Mouse (Mus musculus): ENCODE results near the gene Top3a. TPM values are rescaled to one million over a fixed set of nuclear protein-coding genes. Genes with fewer than 3 reads are reported as not detected.
A peak's percentile ranks its signal among the peaks of the same experiment; 100 is the strongest.

Top3a gene
- polyA plus RNA-seq, 1 experiment from 2014 or later, result 8.2 TPM

DNA sequence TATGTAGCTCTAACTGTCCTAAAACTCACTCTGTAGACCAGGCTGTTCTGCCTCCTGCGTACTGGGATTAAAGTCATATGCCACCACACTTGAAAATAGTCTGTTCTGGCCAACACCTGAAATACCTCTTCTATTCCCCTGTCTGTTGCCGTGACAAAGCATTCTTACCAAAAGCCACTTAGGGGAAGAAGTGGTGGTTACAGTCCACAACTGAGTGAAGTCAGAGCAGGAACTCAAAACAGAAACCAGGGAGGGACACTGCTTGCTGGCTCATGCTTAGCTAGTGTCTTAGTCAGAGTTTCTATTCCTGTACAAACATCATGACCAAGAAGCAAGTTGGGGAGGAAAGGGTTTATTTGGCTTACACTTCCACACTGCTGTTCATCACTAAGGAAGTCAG, 7.8 kb downstream of the Top3a start:
- no peak for ATAC-seq (replicated peaks; ENCODE audit: low FRiP score, low read depth)
- H3K9me3 ChIP-seq (replicated peaks; ENCODE audit: low read length), result no peaks in the 10 kb centered on the region

GRCm38 (mm10) chr11:60766969-60767368, 10.2 kb downstream of the Top3a start:
- WGBS, result 89% methylated on average over 4 of the region's 4 CpGs
- Histone ChIP-seq H3K4me3 (replicated peaks; ENCODE audit: low read depth, low read length) (no peak overlapping the region), H3K9me3 (replicated peaks; ENCODE audit: low read length) (no peaks in the 10 kb centered on the region), H3K27ac (no peak overlapping the region), H3K4me2 (ENCODE audit: low read length) (no peak overlapping the region), H3K9ac (ENCODE audit: low read depth, low read length) (no peak overlapping the region), H3K36me3 (ENCODE audit: insufficient read depth, low read length) (no peaks in the 10 kb centered on the region), H3K4me1 (replicated peaks; ENCODE audit: insufficient read depth, low read length) (no peaks in the 10 kb centered on the region), H3K27me3 (ENCODE audit: insufficient read depth, low read length) (no peaks in the 10 kb centered on the region)
- ATAC-seq (replicated peaks; ENCODE audit: low FRiP score, low read depth) (no peak), DNase-seq (ENCODE audit: low spot score) (peak; percentile 18)
- TF ChIP-seq CTCF (IDR thresholded peaks at IDR 0.05; ENCODE audit: low read depth), result peak; percentile 39

More for the DNA sequence above, 7.8 kb downstream of the Top3a start:
- Histone ChIP-seq H3K4me1 (replicated peaks; ENCODE audit: insufficient read depth, low read length) (no peaks in the 10 kb centered on the region), H3K27me3 (ENCODE audit: insufficient read depth, low read length) (no peaks in the 10 kb centered on the region), H3K4me3 (replicated peaks; ENCODE audit: low read depth, low read length) (no peak overlapping the region), H3K4me2 (ENCODE audit: low read length) (no peak overlapping the region), H3K9ac (ENCODE audit: low read depth, low read length) (no peak overlapping the region), H3K27ac (no peak overlapping the region), H3K36me3 (ENCODE audit: insufficient read depth, low read length) (no peaks in the 10 kb centered on the region)
- WGBS, result 95% methylated on average over 2 of the region's 2 CpGs
- DNase-seq (ENCODE audit: low spot score), result no peak
- no peak for TF ChIP-seq CTCF (IDR thresholded peaks at IDR 0.05; ENCODE audit: low read depth)

- WGBS, result 87% methylated on average over 3 of the region's 3 CpGs
- no peak for DNase-seq (ENCODE audit: low spot score)
- Histone ChIP-seq H3K9me3 (replicated peaks; ENCODE audit: low read length) (no peaks in the 10 kb centered on the region), H3K4me2 (ENCODE audit: low read length) (no peak overlapping the region), H3K36me3 (ENCODE audit: insufficient read depth, low read length) (peaks cover 22% of the 10 kb centered on the region; the same call in 1 of the 2 replicates), H3K27ac (no peak overlapping the region), H3K9ac (ENCODE audit: low read depth, low read length) (no peak overlapping the region), H3K4me3 (replicated peaks; ENCODE audit: low read depth, low read length) (no peak overlapping the region), H3K27me3 (ENCODE audit: insufficient read depth, low read length) (no peaks in the 10 kb centered on the region), H3K4me1 (replicated peaks; ENCODE audit: insufficient read depth, low read length) (no peaks in the 10 kb centered on the region)
- ATAC-seq (replicated peaks; ENCODE audit: low FRiP score, low read depth), result no peak
- no peak for TF ChIP-seq CTCF (IDR thresholded peaks at IDR 0.05; ENCODE audit: low read depth)
These were observed 15.5 kb downstream of the Top3a start for GRCm38 (mm10) chr11:60761681-60762080.

DNA sequence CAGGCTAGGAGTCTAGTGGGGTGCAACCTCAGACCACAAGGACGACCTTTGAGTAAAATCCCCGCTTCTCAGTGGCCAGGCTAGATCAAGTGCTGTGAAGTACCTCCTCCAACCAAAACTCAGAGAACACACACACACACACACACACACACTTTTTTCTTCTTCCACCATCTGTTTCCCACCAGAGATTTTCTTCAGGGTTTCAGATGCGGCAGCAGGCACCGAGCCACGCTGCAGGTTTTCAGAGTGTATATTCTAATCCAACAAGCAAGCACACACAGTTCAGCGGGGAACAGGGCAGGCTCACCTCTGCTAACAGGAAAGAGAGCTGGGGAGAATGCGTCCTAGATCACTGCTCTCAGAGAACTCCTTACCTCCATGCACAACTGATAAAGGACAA, 21.6 kb downstream of the Top3a start:
- no peak for TF ChIP-seq CTCF (IDR thresholded peaks at IDR 0.05; ENCODE audit: low read depth)
- 94% methylated on average over 7 of the region's 7 CpGs for WGBS
- H3K9me3 ChIP-seq (replicated peaks; ENCODE audit: low read length), result no peaks in the 10 kb centered on the region
- H3K27ac ChIP-seq, result no peak overlapping the region
- no peak overlapping the region for H3K4me2 ChIP-seq (ENCODE audit: low read length)
- H3K27me3 ChIP-seq (ENCODE audit: insufficient read depth, low read length), result no peaks in the 10 kb centered on the region
- H3K9ac ChIP-seq (ENCODE audit: low read depth, low read length), result no peak overlapping the region
- H3K4me1 ChIP-seq (replicated peaks; ENCODE audit: insufficient read depth, low read length), result no peaks in the 10 kb centered on the region
- DNase-seq (ENCODE audit: low spot score), result no peak
- no peak for ATAC-seq (replicated peaks; ENCODE audit: low FRiP score, low read depth)
- peaks cover 60% of the 10 kb centered on the region for H3K36me3 ChIP-seq (ENCODE audit: insufficient read depth, low read length)
- H3K4me3 ChIP-seq (replicated peaks; ENCODE audit: low read depth, low read length), result no peak overlapping the region

DNA sequence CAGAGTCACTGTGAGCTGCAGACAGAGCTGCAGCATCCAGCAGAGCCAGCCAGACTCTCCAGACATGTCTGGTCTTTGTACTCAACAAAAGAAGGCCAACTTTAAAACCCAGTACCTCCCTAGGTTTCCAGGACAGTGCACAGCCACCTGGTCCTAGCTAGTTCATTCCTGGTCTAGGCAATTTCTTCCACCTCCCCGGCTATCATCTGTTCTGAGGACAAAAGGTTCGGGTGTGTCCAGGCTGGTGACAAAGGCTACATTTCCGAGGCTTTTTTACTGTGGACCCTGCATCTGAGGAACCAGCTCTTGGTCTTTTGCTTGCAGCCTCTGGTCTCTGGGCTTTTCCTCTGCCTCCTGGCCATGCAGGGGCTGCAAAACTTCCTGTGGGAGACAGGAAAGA, 36.8 kb downstream of the Top3a start:
- Histone ChIP-seq H3K36me3 (ENCODE audit: insufficient read depth, low read length) (peaks cover 42% of the 10 kb centered on the region), H3K27ac (no peak overlapping the region)
- 83% methylated on average over 3 of the region's 3 CpGs for WGBS

DNA sequence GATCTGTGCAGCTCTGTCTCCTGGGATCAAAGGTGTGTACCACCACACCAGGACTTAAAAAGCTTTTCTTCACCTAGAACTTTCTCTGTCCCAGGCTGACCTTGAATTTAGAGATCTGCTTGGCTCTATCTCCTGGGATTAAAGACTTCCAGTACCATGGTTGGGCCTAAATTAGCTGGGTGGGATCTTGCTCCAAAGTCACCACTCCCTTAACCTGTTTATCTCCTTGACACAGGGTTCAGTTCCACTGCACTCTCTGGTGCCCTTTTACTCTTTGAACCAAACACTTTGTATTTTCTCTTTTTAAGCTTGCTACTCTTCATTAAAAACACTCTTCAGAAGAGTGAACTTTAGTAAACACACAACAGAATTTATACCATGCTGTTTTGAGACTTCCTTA, 39.7 kb downstream of the Top3a start:
- Histone ChIP-seq H3K4me3 (replicated peaks; ENCODE audit: low read depth, low read length) (no peak overlapping the region), H3K36me3 (ENCODE audit: insufficient read depth, low read length) (peaks cover 24% of the 10 kb centered on the region), H3K9ac (ENCODE audit: low read depth, low read length) (no peak overlapping the region), H3K4me2 (ENCODE audit: low read length) (no peak overlapping the region), H3K4me1 (replicated peaks; ENCODE audit: insufficient read depth, low read length) (no peaks in the 10 kb centered on the region), H3K27ac (no peak overlapping the region), H3K9me3 (replicated peaks; ENCODE audit: low read length) (no peaks in the 10 kb centered on the region), H3K27me3 (ENCODE audit: insufficient read depth, low read length) (no peaks in the 10 kb centered on the region)
- ATAC-seq (replicated peaks; ENCODE audit: low FRiP score, low read depth) (no peak), DNase-seq (ENCODE audit: low spot score) (no peak)
- no peak for TF ChIP-seq CTCF (IDR thresholded peaks at IDR 0.05; ENCODE audit: low read depth)

More for the DNA sequence above, 36.8 kb downstream of the Top3a start:
- no peaks in the 10 kb centered on the region for H3K27me3 ChIP-seq (ENCODE audit: insufficient read depth, low read length)
- ATAC-seq (replicated peaks; ENCODE audit: low FRiP score, low read depth) (no peak), DNase-seq (ENCODE audit: low spot score) (no peak)
- no peak overlapping the region for H3K9ac ChIP-seq (ENCODE audit: low read depth, low read length)
- no peak overlapping the region for H3K4me2 ChIP-seq (ENCODE audit: low read length)
- no peaks in the 10 kb centered on the region for H3K4me1 ChIP-seq (replicated peaks; ENCODE audit: insufficient read depth, low read length)
- no peak overlapping the region for H3K4me3 ChIP-seq (replicated peaks; ENCODE audit: low read depth, low read length)
- no peak for TF ChIP-seq CTCF (IDR thresholded peaks at IDR 0.05; ENCODE audit: low read depth)
- no peaks in the 10 kb centered on the region for H3K9me3 ChIP-seq (replicated peaks; ENCODE audit: low read length)

DNA sequence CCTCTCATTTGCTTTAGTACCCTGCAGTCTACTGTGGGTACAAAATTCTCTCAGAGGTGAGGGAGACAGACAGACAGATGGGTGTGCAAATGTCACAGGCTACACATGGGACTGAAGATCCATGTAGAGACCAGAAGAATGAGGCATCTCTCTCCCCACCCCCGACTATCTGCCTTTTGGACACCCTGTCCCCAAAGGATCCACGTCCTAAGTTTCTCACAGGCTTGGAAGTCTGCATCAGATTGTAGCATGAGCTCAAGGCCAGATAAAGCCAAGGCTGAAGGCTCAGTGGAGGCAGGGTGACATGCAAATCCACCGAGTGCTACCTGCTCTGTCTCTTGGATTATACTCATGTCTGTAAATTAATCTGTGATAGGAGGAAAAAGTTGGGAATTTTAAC, 40.7 kb downstream of the Top3a start:
- Histone ChIP-seq H3K27me3 (ENCODE audit: insufficient read depth, low read length) (no peaks in the 10 kb centered on the region), H3K36me3 (ENCODE audit: insufficient read depth, low read length) (peaks cover 21% of the 10 kb centered on the region; the same call in 1 of the 2 replicates), H3K4me2 (ENCODE audit: low read length) (no peak overlapping the region), H3K4me3 (replicated peaks; ENCODE audit: low read depth, low read length) (no peak overlapping the region), H3K27ac (no peak overlapping the region), H3K4me1 (replicated peaks; ENCODE audit: insufficient read depth, low read length) (no peaks in the 10 kb centered on the region), H3K9ac (ENCODE audit: low read depth, low read length) (no peak overlapping the region), H3K9me3 (replicated peaks; ENCODE audit: low read length) (no peaks in the 10 kb centered on the region)
- no peak for TF ChIP-seq CTCF (IDR thresholded peaks at IDR 0.05; ENCODE audit: low read depth)
- WGBS, result 80% methylated on average over 3 of the region's 3 CpGs
- no peak for DNase-seq (ENCODE audit: low spot score)
- ATAC-seq (replicated peaks; ENCODE audit: low FRiP score, low read depth), result no peak

All from kidney, postnatal 0 days (tissue).